ENCODE assay signal across 19 mouse cellular contexts in genomic region chr1:185289231-185289630, GRCm38 (mm10). TPM values are rescaled to one million over a fixed set of nuclear protein-coding genes. Genes with fewer than 3 reads are reported as not detected.
A peak's percentile ranks its signal among the peaks of the same experiment; 100 is the strongest.
DNase-seq lines count a peak whose midpoint lies in the region; ATAC-seq lines count a peak whose summit lies in the region.
"Had no signal": no experiment of that assay in that cellular context is flagged by ENCODE, and none has a peak within 500 bp of the region (broad histone marks: within the 10 kb centered on the region; RNA-seq: fewer than 3 reads in every experiment).

No protein-coding gene starts in this region.

- no peak overlapping the region for H3K9ac ChIP-seq in hindbrain, embryonic 13.5 days
- no peak overlapping the region for H3K9ac ChIP-seq in hindbrain, embryonic 14.5 days
- no peak overlapping the region for H3K9ac ChIP-seq in midbrain, embryonic 16.5 days (ENCODE audit: low read depth, low read length)
- H3K9ac ChIP-seq: embryonic facial prominence, embryonic 13.5 days; limb, embryonic 13.5 days; lung, embryonic 15.5 days; midbrain, embryonic 12.5 days had no signal

- no peak for DNase-seq in hindbrain, embryonic 14.5 days (ENCODE audit: low spot score)
- DNase-seq in Muller cell, postnatal 12 days (ENCODE audit: inconsistent ontology term) = peak; percentile 35
- DNase-seq in brain, adult 2 months (ENCODE audit: low read depth, low spot score) = peak; percentile 16
- DNase-seq in gastrocnemius, postnatal 4 days (ENCODE audit: low spot score in 2 of 2) = peak; percentile 36 to 70
- DNase-seq in spleen, postnatal 10 days (ENCODE audit: low spot score in 2 of 2) = no peak
- DNase-seq in cerebellum, adult 9-11 months = no peak
- DNase-seq: adrenal gland, adult 8-10 months; kidney, adult 18-20 months; right cerebral cortex, postnatal 4 days; thymus, postnatal 14 days had no signal

- H3K4me3 ChIP-seq in hindbrain, embryonic 13.5 days = no peak overlapping the region
- H3K4me3 ChIP-seq in hindbrain, embryonic 14.5 days (replicated peaks; ENCODE audit: low read length) = no peak overlapping the region
- H3K4me3 ChIP-seq in midbrain, embryonic 16.5 days (ENCODE audit: low read depth, low read length) = no peak overlapping the region
- H3K4me3 ChIP-seq: embryonic facial prominence, embryonic 13.5 days; limb, embryonic 13.5 days; lung, embryonic 15.5 days; midbrain, embryonic 12.5 days had no signal

- peaks cover 4% of the 10 kb centered on the region; the same call in 1 of the 2 replicates for H3K4me1 ChIP-seq in hindbrain, embryonic 13.5 days (replicated peaks)
- H3K4me1 ChIP-seq in hindbrain, embryonic 14.5 days (replicated peaks; ENCODE audit: control insufficient read depth, insufficient read depth, low read length) = no peaks in the 10 kb centered on the region
- H3K4me1 ChIP-seq in midbrain, embryonic 16.5 days (ENCODE audit: control insufficient read depth, insufficient read depth, low read length) = no peaks in the 10 kb centered on the region
- H3K4me1 ChIP-seq: embryonic facial prominence, embryonic 13.5 days; limb, embryonic 13.5 days; midbrain, embryonic 12.5 days had no signal

- peak overlapping the region; percentile 4; the same call in 1 of the 2 replicates for H3K27ac ChIP-seq in hindbrain, embryonic 13.5 days
- no peak overlapping the region for H3K27ac ChIP-seq in hindbrain, embryonic 14.5 days
- no peak overlapping the region for H3K27ac ChIP-seq in midbrain, embryonic 16.5 days (ENCODE audit: low read length)
- H3K27ac ChIP-seq: embryonic facial prominence, embryonic 13.5 days; limb, embryonic 13.5 days; lung, embryonic 15.5 days; midbrain, embryonic 12.5 days had no signal

- peaks cover 85% of the 10 kb centered on the region for H3K36me3 ChIP-seq in hindbrain, embryonic 13.5 days
- peaks cover 86% of the 10 kb centered on the region for H3K36me3 ChIP-seq in hindbrain, embryonic 14.5 days (replicated peaks; ENCODE audit: control insufficient read depth, insufficient read depth)
- peaks cover 36% of the 10 kb centered on the region for H3K36me3 ChIP-seq in midbrain, embryonic 16.5 days (ENCODE audit: control insufficient read depth, insufficient read depth, low read length)

- 94% methylated on average over 5 of the region's 5 CpGs for WGBS in hindbrain, embryonic 13.5 days
- 91% methylated on average over 5 of the region's 5 CpGs for WGBS in hindbrain, embryonic 14.5 days
- WGBS in midbrain, embryonic 16.5 days = 85% methylated on average over 5 of the region's 5 CpGs

- H3K9me3 ChIP-seq in hindbrain, embryonic 13.5 days = no peaks in the 10 kb centered on the region
- no peaks in the 10 kb centered on the region for H3K9me3 ChIP-seq in hindbrain, embryonic 14.5 days (ENCODE audit: control insufficient read depth, low read length)
- H3K9me3 ChIP-seq in midbrain, embryonic 16.5 days (replicated peaks; ENCODE audit: control insufficient read depth, low read length, poor library complexity, severe bottlenecking) = no peaks in the 10 kb centered on the region
- H3K9me3 ChIP-seq: embryonic facial prominence, embryonic 13.5 days; limb, embryonic 13.5 days; lung, embryonic 15.5 days; midbrain, embryonic 12.5 days had no signal

- H3K27me3 ChIP-seq in hindbrain, embryonic 13.5 days = no peaks in the 10 kb centered on the region
- no peaks in the 10 kb centered on the region for H3K27me3 ChIP-seq in hindbrain, embryonic 14.5 days (ENCODE audit: control insufficient read depth, insufficient read depth, low read length)
- no peaks in the 10 kb centered on the region for H3K27me3 ChIP-seq in midbrain, embryonic 16.5 days (ENCODE audit: control insufficient read depth, insufficient read depth, low read depth, low read length)
- H3K27me3 ChIP-seq: CH12.LX; embryonic facial prominence, embryonic 13.5 days; limb, embryonic 13.5 days; lung, embryonic 15.5 days; midbrain, embryonic 12.5 days had no signal

- ATAC-seq in hindbrain, embryonic 13.5 days (ENCODE audit: low FRiP score) = no peak
- ATAC-seq in hindbrain, embryonic 14.5 days (ENCODE audit: low FRiP score) = no peak
- no peak for ATAC-seq in midbrain, embryonic 16.5 days
- ATAC-seq: forebrain, embryonic 16.5 days; hindbrain, embryonic 16.5 days had no signal

- no peak overlapping the region for H3K4me2 ChIP-seq in hindbrain, embryonic 13.5 days
- H3K4me2 ChIP-seq in hindbrain, embryonic 14.5 days (replicated peaks) = no peak overlapping the region
- H3K4me2 ChIP-seq in midbrain, embryonic 16.5 days (ENCODE audit: low read length) = no peak overlapping the region
- H3K4me2 ChIP-seq: embryonic facial prominence, embryonic 13.5 days; limb, embryonic 13.5 days; lung, embryonic 15.5 days; midbrain, embryonic 12.5 days had no signal

RNA-seq across cellular contexts. Expression of gene Iars2, which starts 40.0 kb away (rescaled TPM):
- polyA plus RNA-seq in hindbrain, embryonic 13.5 days (2015; fragmentation: Nextera tagmentation; extraction: Ambion mirVana) = 17.8 and 18.3 TPM in 2 replicates
- polyA plus RNA-seq in hindbrain, embryonic 14.5 days (2014; fragmentation: Nextera tagmentation; extraction: Ambion mirVana) = 18.4 and 21.4 TPM in 2 replicates
- total RNA-seq in gastrocnemius, postnatal 4 days (2021) = 10 to 100 TPM; 49.3 to 52.6 TPM
- 17.0 and 17.8 TPM in 2 replicates for polyA plus RNA-seq in midbrain, embryonic 16.5 days (2015; fragmentation: Nextera tagmentation; extraction: Ambion mirVana)

RNA-seq across cellular contexts. Expression of gene Bpnt1, which starts 42.7 kb away (rescaled TPM):
- 41.0 and 46.6 TPM in 2 replicates for polyA plus RNA-seq in hindbrain, embryonic 13.5 days (2015; fragmentation: Nextera tagmentation; extraction: Ambion mirVana)
- 38.1 and 46.1 TPM in 2 replicates for polyA plus RNA-seq in hindbrain, embryonic 14.5 days (2014; fragmentation: Nextera tagmentation; extraction: Ambion mirVana)
- total RNA-seq in gastrocnemius, postnatal 4 days (2021) = 10 to 100 TPM; 20.9 to 25.6 TPM
- polyA plus RNA-seq in midbrain, embryonic 16.5 days (2015; fragmentation: Nextera tagmentation; extraction: Ambion mirVana) = 45.2 and 46.1 TPM in 2 replicates

Comparison
In these comparisons a context has a peak if more than half of its experiments do, and no peak if none do; other contexts are left out.
1. DNase-seq: peak in Muller cell, postnatal 12 days (single experiment), brain, adult 2 months (single experiment) and gastrocnemius, postnatal 4 days (2 of 2); none in hindbrain, embryonic 14.5 days (single experiment), spleen, postnatal 10 days (0 of 2) and cerebellum, adult 9-11 months (single experiment).